Mouse (Mus musculus): ENCODE data around the gene Rpl7a. TPM values are rescaled to one million over a fixed set of nuclear protein-coding genes. Genes with fewer than 3 reads are reported as not detected.

Gene Rpl7a
- polyA plus RNA-seq, 1 experiment from 2014 or later = 713 TPM

GRCm38 (mm10) chr2:26900731-26901130 is 9.8 kb upstream of the Rpl7a start:
- Histone ChIP-seq H3K27me3 (ENCODE audit: control insufficient read depth, insufficient read depth, low read length) (no peaks in the 10 kb centered on the region), H3K4me1 (ENCODE audit: control insufficient read depth, insufficient read depth, low read length) (peaks cover 14% of the 10 kb centered on the region), H3K27ac (ENCODE audit: low read length) (no peak overlapping the region), H3K9ac (replicated peaks; ENCODE audit: low read depth, low read length) (no peak overlapping the region), H3K9me3 (ENCODE audit: control insufficient read depth, low read depth, low read length) (no peaks in the 10 kb centered on the region), H3K4me2 (replicated peaks; ENCODE audit: low read depth, low read length) (no peak overlapping the region), H3K36me3 (ENCODE audit: control insufficient read depth, insufficient read depth, low read length) (peaks cover 43% of the 10 kb centered on the region), H3K4me3 (ENCODE audit: low read depth, low read length) (no peak overlapping the region)
- 69% methylated on average over 1 of the region's 1 CpGs for WGBS
- no peak for ATAC-seq (ENCODE audit: insufficient number of reproducible peaks, insufficient read depth, low FRiP score, low read depth)

DNA sequence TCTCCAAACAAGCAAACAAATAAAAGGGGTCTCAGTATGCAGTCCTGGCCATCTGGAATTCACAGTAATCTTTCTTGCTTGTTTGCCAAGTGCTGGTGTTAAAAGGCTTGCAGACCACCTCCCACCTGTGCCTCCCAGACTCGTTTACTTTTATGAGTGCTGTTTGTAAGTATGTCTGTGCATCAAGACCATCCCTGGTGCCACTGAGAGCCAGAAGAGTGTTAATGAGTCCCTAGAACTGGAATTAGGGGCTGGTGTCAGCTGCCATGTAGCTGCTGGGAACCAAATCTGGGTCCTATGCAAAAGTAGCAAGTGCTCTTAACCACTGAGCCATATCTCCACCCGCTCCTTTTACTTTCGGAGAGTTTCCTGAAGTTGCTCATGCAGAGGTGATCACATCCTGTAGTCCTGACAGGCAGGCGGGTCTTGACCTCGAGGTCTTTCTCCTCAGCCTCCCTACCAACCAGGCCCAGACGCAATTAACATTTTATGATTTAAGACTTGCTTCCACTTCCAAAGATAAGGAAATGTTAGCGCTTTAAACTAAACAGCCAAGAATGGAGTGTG is 8.6 kb upstream of the Rpl7a start:
- peaks cover 50% of the 10 kb centered on the region for H3K36me3 ChIP-seq (ENCODE audit: control insufficient read depth, insufficient read depth, low read length)
- peak overlapping the region; percentile 66 for H3K9ac ChIP-seq (replicated peaks; ENCODE audit: low read depth, low read length)
- no peak for ATAC-seq (ENCODE audit: insufficient number of reproducible peaks, insufficient read depth, low FRiP score, low read depth)

GRCm38 (mm10) chr2:26902467-26903220 is 7.9 kb upstream of the Rpl7a start, which contains the start of gene Surf6:
Surf6 (minus strand) TSS chr2:26902879.
- ATAC-seq (ENCODE audit: insufficient number of reproducible peaks, insufficient read depth, low FRiP score, low read depth) = peak; percentile 95
- Histone ChIP-seq H3K4me2 (replicated peaks; ENCODE audit: low read depth, low read length) (peak within 1 kb of the TSS; percentile 78), H3K4me3 (ENCODE audit: low read depth, low read length) (peak within 1 kb of the TSS; percentile 75), H3K9me3 (ENCODE audit: control insufficient read depth, low read depth, low read length) (no peaks in the 10 kb centered on the region), H3K4me1 (ENCODE audit: control insufficient read depth, insufficient read depth, low read length) (peaks cover 14% of the 10 kb centered on the region), H3K9ac (replicated peaks; ENCODE audit: low read depth, low read length) (peak within 1 kb of the TSS; percentile 66), H3K27ac (ENCODE audit: low read length) (peak within 1 kb of the TSS; percentile 90), H3K27me3 (ENCODE audit: control insufficient read depth, insufficient read depth, low read length) (no peaks in the 10 kb centered on the region), H3K36me3 (ENCODE audit: control insufficient read depth, insufficient read depth, low read length) (peaks cover 47% of the 10 kb centered on the region)
- WGBS = under 1% methylated on average over 41 of the region's 41 CpGs

More for the DNA sequence above, 8.6 kb upstream of the Rpl7a start:
- 8% methylated on average over 7 of the region's 7 CpGs for WGBS
- peak overlapping the region; percentile 78 for H3K4me2 ChIP-seq (replicated peaks; ENCODE audit: low read depth, low read length)
- no peaks in the 10 kb centered on the region for H3K9me3 ChIP-seq (ENCODE audit: control insufficient read depth, low read depth, low read length)
- H3K27me3 ChIP-seq (ENCODE audit: control insufficient read depth, insufficient read depth, low read length) = no peaks in the 10 kb centered on the region
- peaks cover 14% of the 10 kb centered on the region for H3K4me1 ChIP-seq (ENCODE audit: control insufficient read depth, insufficient read depth, low read length)
- no peak overlapping the region for H3K27ac ChIP-seq (ENCODE audit: low read length)
- H3K4me3 ChIP-seq (ENCODE audit: low read depth, low read length) = peak overlapping the region; percentile 75

DNA sequence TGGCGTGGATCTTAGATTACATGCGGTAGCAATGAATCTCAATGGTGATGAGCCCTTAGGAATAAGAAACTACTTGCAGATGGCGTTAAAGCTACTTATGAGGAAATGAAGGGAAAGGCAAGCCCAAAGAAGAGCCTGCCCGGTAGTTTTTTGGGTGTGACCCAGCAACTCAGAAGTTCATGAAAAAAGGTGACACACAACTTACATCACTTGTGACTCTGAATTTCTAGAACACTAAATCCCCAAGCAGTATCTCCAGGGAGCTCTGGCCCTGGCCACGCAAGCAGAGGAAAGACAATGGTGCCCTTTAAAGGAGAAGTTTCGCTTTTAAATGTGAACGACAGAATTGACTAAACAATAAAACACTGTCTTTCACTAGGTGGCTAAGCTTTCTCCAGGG is 7.3 kb upstream of the Rpl7a start:
- no peaks in the 10 kb centered on the region for H3K27me3 ChIP-seq (ENCODE audit: control insufficient read depth, insufficient read depth, low read length)
- H3K27ac ChIP-seq (ENCODE audit: low read length) = peak overlapping the region; percentile 90
- H3K4me2 ChIP-seq (replicated peaks; ENCODE audit: low read depth, low read length) = peak overlapping the region; percentile 78
- H3K9me3 ChIP-seq (ENCODE audit: control insufficient read depth, low read depth, low read length) = no peaks in the 10 kb centered on the region
- H3K36me3 ChIP-seq (ENCODE audit: control insufficient read depth, insufficient read depth, low read length) = peaks cover 44% of the 10 kb centered on the region
- peaks cover 14% of the 10 kb centered on the region for H3K4me1 ChIP-seq (ENCODE audit: control insufficient read depth, insufficient read depth, low read length)
- ATAC-seq (ENCODE audit: insufficient number of reproducible peaks, insufficient read depth, low FRiP score, low read depth) = no peak
- 11% methylated on average over 7 of the region's 7 CpGs for WGBS
- H3K4me3 ChIP-seq (ENCODE audit: low read depth, low read length) = peak overlapping the region; percentile 75
- H3K9ac ChIP-seq (replicated peaks; ENCODE audit: low read depth, low read length) = peak overlapping the region; percentile 66

- peaks cover 27% of the 10 kb centered on the region for H3K36me3 ChIP-seq (ENCODE audit: control insufficient read depth, insufficient read depth, low read length)
- 82% methylated on average over 2 of the region's 2 CpGs for WGBS
- no peaks in the 10 kb centered on the region for H3K27me3 ChIP-seq (ENCODE audit: control insufficient read depth, insufficient read depth, low read length)
- no peak overlapping the region for H3K9ac ChIP-seq (replicated peaks; ENCODE audit: low read depth, low read length)
- no peaks in the 10 kb centered on the region for H3K9me3 ChIP-seq (ENCODE audit: control insufficient read depth, low read depth, low read length)
- H3K4me2 ChIP-seq (replicated peaks; ENCODE audit: low read depth, low read length) = no peak overlapping the region
- H3K4me3 ChIP-seq (ENCODE audit: low read depth, low read length) = no peak overlapping the region
- no peak for ATAC-seq (ENCODE audit: insufficient number of reproducible peaks, insufficient read depth, low FRiP score, low read depth)
- no peak overlapping the region for H3K27ac ChIP-seq (ENCODE audit: low read length)
- peaks cover 24% of the 10 kb centered on the region for H3K4me1 ChIP-seq (ENCODE audit: control insufficient read depth, insufficient read depth, low read length)
These were observed 4.6 kb upstream of the Rpl7a start for GRCm38 (mm10) chr2:26905936-26906335.

GRCm38 (mm10) chr2:26906431-26906830 is 4.1 kb upstream of the Rpl7a start:
- Histone ChIP-seq H3K36me3 (ENCODE audit: control insufficient read depth, insufficient read depth, low read length) (peaks cover 28% of the 10 kb centered on the region), H3K27me3 (ENCODE audit: control insufficient read depth, insufficient read depth, low read length) (no peaks in the 10 kb centered on the region), H3K4me2 (replicated peaks; ENCODE audit: low read depth, low read length) (no peak overlapping the region), H3K4me1 (ENCODE audit: control insufficient read depth, insufficient read depth, low read length) (peaks cover 24% of the 10 kb centered on the region), H3K4me3 (ENCODE audit: low read depth, low read length) (no peak overlapping the region), H3K9me3 (ENCODE audit: control insufficient read depth, low read depth, low read length) (no peaks in the 10 kb centered on the region), H3K9ac (replicated peaks; ENCODE audit: low read depth, low read length) (no peak overlapping the region), H3K27ac (ENCODE audit: low read length) (no peak overlapping the region)
- no peak for ATAC-seq (ENCODE audit: insufficient number of reproducible peaks, insufficient read depth, low FRiP score, low read depth)
- WGBS = 97% methylated on average over 3 of the region's 3 CpGs

DNA sequence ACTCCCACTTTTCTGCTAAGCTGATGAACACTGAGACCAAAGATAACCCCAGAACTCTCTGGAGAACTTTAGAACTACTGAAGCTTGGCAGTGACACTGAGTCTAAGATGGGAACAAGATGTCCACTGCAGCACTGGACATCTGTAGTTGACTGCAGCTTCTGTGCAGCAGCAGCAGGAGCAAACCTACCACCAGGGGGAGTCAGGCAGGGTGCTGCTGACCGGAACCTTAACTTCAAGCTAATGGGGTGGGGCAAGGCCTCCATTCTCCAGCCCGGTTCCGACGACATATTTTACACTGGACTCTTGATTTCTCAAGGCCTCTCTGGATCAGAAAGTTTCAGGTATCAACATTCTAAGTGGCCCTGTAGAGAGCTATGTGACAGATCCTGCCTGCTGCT is 3.5 kb upstream of the Rpl7a start:
- no peak overlapping the region for H3K4me3 ChIP-seq (ENCODE audit: low read depth, low read length)
- H3K4me2 ChIP-seq (replicated peaks; ENCODE audit: low read depth, low read length) = no peak overlapping the region
- H3K9ac ChIP-seq (replicated peaks; ENCODE audit: low read depth, low read length) = no peak overlapping the region
- peaks cover 35% of the 10 kb centered on the region for H3K36me3 ChIP-seq (ENCODE audit: control insufficient read depth, insufficient read depth, low read length)
- no peak overlapping the region for H3K27ac ChIP-seq (ENCODE audit: low read length)
- H3K9me3 ChIP-seq (ENCODE audit: control insufficient read depth, low read depth, low read length) = no peaks in the 10 kb centered on the region
- 48% methylated on average over 4 of the region's 4 CpGs for WGBS
- no peaks in the 10 kb centered on the region for H3K27me3 ChIP-seq (ENCODE audit: control insufficient read depth, insufficient read depth, low read length)
- peaks cover 23% of the 10 kb centered on the region for H3K4me1 ChIP-seq (ENCODE audit: control insufficient read depth, insufficient read depth, low read length)
- ATAC-seq (ENCODE audit: insufficient number of reproducible peaks, insufficient read depth, low FRiP score, low read depth) = no peak

DNA sequence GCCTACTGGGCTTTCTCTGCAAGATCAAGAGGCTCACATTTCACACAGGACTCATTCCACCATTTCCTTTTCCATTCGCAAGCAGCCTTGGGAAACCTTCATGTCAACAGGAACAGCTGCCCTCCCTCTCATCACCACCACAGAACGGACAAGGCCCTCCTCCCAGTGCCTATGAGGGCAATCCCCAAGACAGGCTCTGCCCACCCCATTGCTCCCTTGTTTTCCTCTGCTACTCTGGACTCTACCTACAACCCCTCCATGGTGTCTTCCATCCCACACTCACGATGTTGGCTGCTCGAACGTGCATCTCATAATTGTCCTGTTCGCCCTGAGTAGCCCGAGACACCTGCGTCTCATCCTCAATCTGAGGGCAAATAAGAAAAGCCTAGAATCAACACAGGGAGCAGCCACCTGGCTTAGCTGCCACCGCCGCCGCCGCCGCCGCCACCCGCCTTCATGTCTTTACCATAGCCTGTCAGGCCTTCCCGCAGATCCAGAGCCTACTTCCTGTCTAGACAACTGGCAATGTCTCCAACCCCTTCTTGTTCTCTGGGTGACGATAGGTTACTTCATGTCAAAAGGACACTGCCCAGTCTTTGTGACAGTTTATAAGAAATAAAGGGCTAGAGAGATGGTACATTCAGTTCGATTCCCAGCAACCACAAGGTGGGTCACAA is 1.7 kb upstream of the Rpl7a start:
- 73% methylated on average over 18 of the region's 18 CpGs for WGBS
- ATAC-seq (ENCODE audit: insufficient number of reproducible peaks, insufficient read depth, low FRiP score, low read depth) = no peak
- no peaks in the 10 kb centered on the region for H3K27me3 ChIP-seq (ENCODE audit: control insufficient read depth, insufficient read depth, low read length)
- H3K4me2 ChIP-seq (replicated peaks; ENCODE audit: low read depth, low read length) = peak overlapping the region; percentile 79
- peaks cover 52% of the 10 kb centered on the region for H3K36me3 ChIP-seq (ENCODE audit: control insufficient read depth, insufficient read depth, low read length)
- peak overlapping the region; percentile 96 for H3K9ac ChIP-seq (replicated peaks; ENCODE audit: low read depth, low read length)
- peaks cover 24% of the 10 kb centered on the region for H3K4me1 ChIP-seq (ENCODE audit: control insufficient read depth, insufficient read depth, low read length)
- H3K4me3 ChIP-seq (ENCODE audit: low read depth, low read length) = peak overlapping the region; percentile 80
- no peaks in the 10 kb centered on the region for H3K9me3 ChIP-seq (ENCODE audit: control insufficient read depth, low read depth, low read length)
- no peak overlapping the region for H3K27ac ChIP-seq (ENCODE audit: low read length)

All from stomach, embryonic 14.5 days (tissue).